23 mouse cellular contexts compared by ENCODE assay signal in the genomic region with DNA sequence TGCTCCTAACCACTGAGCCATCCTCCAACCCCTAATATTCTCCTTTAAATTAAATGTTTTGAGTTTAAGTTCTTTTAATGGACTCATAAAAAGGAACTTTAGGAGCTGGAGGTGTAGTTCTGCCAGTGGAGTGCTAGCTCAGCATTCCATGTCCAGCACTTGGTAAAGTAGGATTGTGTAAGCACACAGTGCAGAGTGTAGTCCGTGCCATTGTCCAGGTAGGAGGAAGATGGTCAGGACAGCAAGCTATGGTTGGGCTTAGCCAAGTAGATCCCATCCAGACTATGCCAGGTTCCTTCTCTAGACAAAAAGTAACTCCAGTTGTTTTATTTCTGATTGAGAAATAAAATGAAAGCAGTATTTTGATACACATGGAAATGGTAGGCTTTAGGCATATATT. TPM values are rescaled to one million over a fixed set of nuclear protein-coding genes. Genes with fewer than 3 reads are reported as not detected.
DNase-seq lines count a peak whose midpoint lies in the region; ATAC-seq and TF ChIP-seq lines count a peak whose summit lies in the region.
"Had no signal": no experiment of that assay in that cellular context is flagged by ENCODE, and none has a peak within 500 bp of the region (broad histone marks: within the 10 kb centered on the region; RNA-seq: fewer than 3 reads in every experiment).

No protein-coding gene starts in this region.

- no peak overlapping the region for H3K4me2 ChIP-seq in liver, embryonic 13.5 days
- H3K4me2 ChIP-seq in liver, embryonic 11.5 days = no peak overlapping the region
- H3K4me2 ChIP-seq in liver, embryonic 16.5 days (ENCODE audit: low read depth, low read length) = no peak overlapping the region
- H3K4me2 ChIP-seq: embryonic facial prominence, embryonic 13.5 days; forebrain, embryonic 12.5 days; forebrain, embryonic 15.5 days; heart, embryonic 11.5 days; hindbrain, embryonic 12.5 days; hindbrain, embryonic 15.5 days had no signal

- H3K27ac ChIP-seq in kidney, adult 2 months (ENCODE audit: insufficient read depth, low read depth, low read length) = no peak overlapping the region
- no peak overlapping the region for H3K27ac ChIP-seq in liver, embryonic 13.5 days
- no peak overlapping the region for H3K27ac ChIP-seq in liver, embryonic 11.5 days (ENCODE audit: low read depth, low read length)
- no peak overlapping the region for H3K27ac ChIP-seq in liver, embryonic 16.5 days (ENCODE audit: low read length)
- H3K27ac ChIP-seq: embryonic facial prominence, embryonic 10.5 days; embryonic facial prominence, embryonic 13.5 days; forebrain, embryonic 12.5 days; forebrain, embryonic 15.5 days; hindbrain, embryonic 12.5 days; hindbrain, embryonic 15.5 days had no signal

- H3K4me3 ChIP-seq in kidney, adult 2 months (ENCODE audit: insufficient read depth, low read depth, low read length) = no peak overlapping the region
- H3K4me3 ChIP-seq in liver, embryonic 13.5 days (replicated peaks) = no peak overlapping the region
- no peak overlapping the region for H3K4me3 ChIP-seq in liver, embryonic 11.5 days (ENCODE audit: low read depth, low read length)
- H3K4me3 ChIP-seq in liver, embryonic 16.5 days (ENCODE audit: low read depth, low read length) = no peak overlapping the region
- H3K4me3 ChIP-seq: embryonic facial prominence, embryonic 10.5 days; embryonic facial prominence, embryonic 13.5 days; erythroblast, embryonic 14.5 days; forebrain, embryonic 12.5 days; forebrain, embryonic 15.5 days; hindbrain, embryonic 12.5 days; hindbrain, embryonic 15.5 days had no signal

- peak; percentile 53; the same call in 1 of the 2 replicates for ATAC-seq in liver, embryonic 13.5 days (ENCODE audit: low read depth)
- no peak for ATAC-seq in liver, embryonic 11.5 days (replicated peaks; ENCODE audit: low FRiP score)
- ATAC-seq in liver, embryonic 16.5 days (ENCODE audit: low read depth) = peak; percentile 65; the same call in 1 of the 2 replicates
- ATAC-seq: CD4-positive, CD25-positive, alpha-beta regulatory T cell, adult 4 months; forebrain, embryonic 15.5 days had no signal

- no peak for TF ChIP-seq POLR2A in kidney, adult 2 months (IDR thresholded peaks at IDR 0.05; ENCODE audit: low read depth, low read length)

- no peaks in the 10 kb centered on the region for H3K9me3 ChIP-seq in liver, embryonic 13.5 days (replicated peaks)
- no peaks in the 10 kb centered on the region for H3K9me3 ChIP-seq in liver, embryonic 11.5 days (ENCODE audit: control insufficient read depth, low read length)
- no peaks in the 10 kb centered on the region for H3K9me3 ChIP-seq in liver, embryonic 16.5 days (replicated peaks; ENCODE audit: control insufficient read depth, low read length)
- H3K9me3 ChIP-seq: embryonic facial prominence, embryonic 10.5 days; embryonic facial prominence, embryonic 13.5 days; forebrain, embryonic 12.5 days; forebrain, embryonic 15.5 days; hindbrain, embryonic 12.5 days; hindbrain, embryonic 15.5 days had no signal

- no peak overlapping the region for H3K9ac ChIP-seq in liver, embryonic 13.5 days
- H3K9ac ChIP-seq in liver, embryonic 11.5 days (ENCODE audit: low read depth, low read length) = no peak overlapping the region
- H3K9ac ChIP-seq in liver, embryonic 16.5 days (ENCODE audit: low read depth, low read length) = no peak overlapping the region
- H3K9ac ChIP-seq: embryonic facial prominence, embryonic 13.5 days; forebrain, embryonic 12.5 days; forebrain, embryonic 15.5 days; hindbrain, embryonic 12.5 days; hindbrain, embryonic 15.5 days had no signal

- TF ChIP-seq CTCF in kidney, adult 2 months (conservative IDR thresholded peaks at IDR 0.05; ENCODE audit: insufficient read depth, insufficient read length, low read depth, low read length) = no peak

- no peaks in the 10 kb centered on the region for H3K27me3 ChIP-seq in kidney, adult 2 months (replicated peaks; ENCODE audit: control insufficient read depth, insufficient read depth, low read length)
- H3K27me3 ChIP-seq in liver, embryonic 13.5 days = no peaks in the 10 kb centered on the region
- no peaks in the 10 kb centered on the region for H3K27me3 ChIP-seq in liver, embryonic 11.5 days (replicated peaks; ENCODE audit: control insufficient read depth, insufficient read depth, low read length)
- no peaks in the 10 kb centered on the region for H3K27me3 ChIP-seq in liver, embryonic 16.5 days (ENCODE audit: control insufficient read depth, insufficient read depth, low read depth, low read length)
- H3K27me3 ChIP-seq: embryonic facial prominence, embryonic 13.5 days; forebrain, embryonic 12.5 days; forebrain, embryonic 15.5 days; hindbrain, embryonic 12.5 days; hindbrain, embryonic 15.5 days had no signal

- WGBS in kidney, adult 2 months = 56% methylated on average over 1 of the region's 1 CpGs
- WGBS in liver, embryonic 13.5 days (ENCODE audit: insufficient replicate concordance) = 82% methylated on average over 1 of the region's 1 CpGs
- WGBS in liver, embryonic 11.5 days = 84% methylated on average over 1 of the region's 1 CpGs
- WGBS in liver, embryonic 16.5 days (ENCODE audit: insufficient replicate concordance) = 67% methylated on average over 1 of the region's 1 CpGs

- no peaks in the 10 kb centered on the region for H3K36me3 ChIP-seq in kidney, adult 2 months (ENCODE audit: control insufficient read depth, insufficient read depth, low read length)
- peaks cover 27% of the 10 kb centered on the region for H3K36me3 ChIP-seq in liver, embryonic 13.5 days
- peaks cover 6% of the 10 kb centered on the region; the same call in 1 of the 2 replicates for H3K36me3 ChIP-seq in liver, embryonic 11.5 days (ENCODE audit: control insufficient read depth, insufficient read depth, low read length)
- peaks cover 5% of the 10 kb centered on the region for H3K36me3 ChIP-seq in liver, embryonic 16.5 days (ENCODE audit: control insufficient read depth, insufficient read depth)

- DNase-seq in kidney, adult 2 months = peak; percentile 35
- DNase-seq in kidney, adult 11 months = no peak
- DNase-seq in liver, embryonic 13.5 days = no peak
- DNase-seq in liver, embryonic 11.5 days (ENCODE audit: low spot score) = no peak
- DNase-seq in lung, postnatal 10 days = no peak
- DNase-seq: adrenal gland, adult 2 months; adrenal gland, postnatal 14 days; cerebellum, adult 11 months; cerebellum, adult 2 months; cerebellum, postnatal 10 days; cerebellum, postnatal 36 days; embryo, embryonic 11 days; gastrocnemius, postnatal 25 days had no signal

- peaks cover 6% of the 10 kb centered on the region for H3K4me1 ChIP-seq in kidney, adult 2 months (ENCODE audit: control insufficient read depth, insufficient read depth, low read length)
- peaks cover 13% of the 10 kb centered on the region for H3K4me1 ChIP-seq in liver, embryonic 13.5 days (replicated peaks)
- peaks cover 7% of the 10 kb centered on the region for H3K4me1 ChIP-seq in liver, embryonic 11.5 days (replicated peaks; ENCODE audit: control insufficient read depth, insufficient read depth, low read length)
- no peaks in the 10 kb centered on the region; the same call in 1 of the 2 replicates for H3K4me1 ChIP-seq in liver, embryonic 16.5 days (ENCODE audit: control insufficient read depth, low read depth, low read length)
- H3K4me1 ChIP-seq: embryonic facial prominence, embryonic 10.5 days; forebrain, embryonic 12.5 days; forebrain, embryonic 15.5 days; hindbrain, embryonic 12.5 days; hindbrain, embryonic 15.5 days had no signal

RNA-seq across cellular contexts. Expression of a gene that starts 34.1 kb away (rescaled TPM):
- 21.9 and 22.6 TPM in 2 replicates for polyA plus RNA-seq in kidney, adult 2 months (2012; rRNA removed)
- 7.7 and 9.7 TPM in 2 replicates for polyA plus RNA-seq in liver, embryonic 13.5 days (2015; fragmentation: Nextera tagmentation; extraction: Ambion mirVana)
- polyA plus RNA-seq in liver, embryonic 11.5 days (2014; fragmentation: Nextera tagmentation; extraction: Ambion mirVana) = 24.4 and 24.5 TPM in 2 replicates
- polyA plus RNA-seq in liver, embryonic 16.5 days (2015; fragmentation: Nextera tagmentation; extraction: Ambion mirVana) = 7.2 and 7.3 TPM in 2 replicates
